Mouse (Mus musculus) kidney, postnatal 36 days (tissue): Measurements from ENCODE around the gene Ccr8.

Experiments
- DNase-seq, 2 experiments: peaks; one replicate each; pipeline ENCODE4 v3.0.0; 2021 to 2022; ENCODE audit warnings: mixed read lengths in 2 of 2

Gene Ccr8

GRCm38 (mm10) chr9:120091696-120092238, at the start of gene Ccr8:
TSS of gene Ccr8 (plus strand) at chr9:120092114.
- DNase-seq: no peak

GRCm38 (mm10) chr9:120043115-120043514, 48.8 kb upstream of the Ccr8 start:
- no peak for DNase-seq

GRCm38 (mm10) chr9:120048495-120048894, 43.4 kb upstream of the Ccr8 start:
- DNase-seq: no peak

GRCm38 (mm10) chr9:120049407-120049806, 42.5 kb upstream of the Ccr8 start:
- no peak for DNase-seq

GRCm38 (mm10) chr9:120054545-120055277, 37.2 kb upstream of the Ccr8 start:
- no peak for DNase-seq

GRCm38 (mm10) chr9:120056201-120056600, 35.7 kb upstream of the Ccr8 start:
- no peak for DNase-seq

DNA sequence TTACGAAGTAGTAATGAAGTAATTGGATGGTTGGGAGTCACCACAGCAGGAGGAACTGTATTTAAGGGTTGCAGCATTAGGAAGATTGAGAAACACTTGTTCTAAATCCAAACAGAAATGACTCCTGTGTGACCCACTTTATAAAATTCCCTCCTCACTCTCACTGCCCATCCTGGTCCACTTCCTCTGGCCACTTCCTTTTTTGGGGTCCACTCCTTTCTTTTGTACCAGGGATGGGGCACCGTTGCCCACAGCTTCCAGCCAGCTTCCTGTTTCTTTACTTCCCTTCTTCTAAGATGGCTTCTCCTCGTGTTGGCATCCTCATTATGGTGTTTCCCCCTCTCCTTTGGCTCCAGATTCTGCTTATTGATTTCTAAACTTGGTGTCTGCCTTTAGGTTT, 33.2 kb upstream of the Ccr8 start:
- DNase-seq: no peak

- DNase-seq: no peak
These were observed 27.6 kb upstream of the Ccr8 start for GRCm38 (mm10) chr9:120064317-120064716.

DNA sequence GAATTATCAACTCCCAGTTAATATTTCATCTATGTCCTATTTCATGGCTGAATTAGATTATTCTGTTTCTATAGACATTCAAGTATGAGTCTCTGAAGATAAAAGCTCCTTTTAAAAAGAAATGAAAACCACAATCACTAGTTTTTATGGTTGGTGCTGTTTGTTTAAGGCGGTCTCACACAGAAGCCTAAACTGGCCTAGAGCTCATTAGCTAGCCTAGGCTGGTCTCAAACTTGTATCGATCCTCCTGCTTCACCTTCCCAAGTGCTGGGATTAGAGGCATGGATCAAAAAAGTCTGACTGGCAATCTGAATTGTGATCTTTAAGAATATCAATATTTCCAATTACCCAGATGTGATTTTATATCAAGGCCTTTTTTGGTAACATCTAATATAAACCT, 24.3 kb upstream of the Ccr8 start:
- no peak for DNase-seq

DNA sequence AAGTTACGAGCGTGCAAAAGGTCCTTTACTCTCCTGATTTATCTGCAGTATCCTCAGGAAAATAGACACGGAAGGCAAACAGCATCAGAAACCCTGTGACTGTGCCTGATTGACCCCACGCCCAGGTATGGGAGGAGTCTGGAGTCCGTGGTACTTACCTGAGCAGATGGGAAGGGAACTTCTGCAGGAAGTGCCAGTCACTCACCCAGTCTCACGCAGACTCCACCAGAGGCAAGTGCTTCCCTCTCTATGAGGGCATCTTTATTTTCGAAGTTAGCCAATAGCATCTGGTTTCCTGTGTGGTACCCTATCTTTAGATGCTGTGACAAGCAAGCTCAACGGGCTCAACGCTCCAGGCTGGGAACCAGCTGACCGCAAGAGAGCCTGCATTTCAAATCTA, 23.9 kb upstream of the Ccr8 start:
- peak; percentile 4 to 10 for DNase-seq

- no peak for DNase-seq
These were observed 22.1 kb upstream of the Ccr8 start, which contains the start of gene Cx3cr1 for GRCm38 (mm10) chr9:120069779-120070178. TSS of gene Cx3cr1 (minus strand) at chr9:120069879.

DNA sequence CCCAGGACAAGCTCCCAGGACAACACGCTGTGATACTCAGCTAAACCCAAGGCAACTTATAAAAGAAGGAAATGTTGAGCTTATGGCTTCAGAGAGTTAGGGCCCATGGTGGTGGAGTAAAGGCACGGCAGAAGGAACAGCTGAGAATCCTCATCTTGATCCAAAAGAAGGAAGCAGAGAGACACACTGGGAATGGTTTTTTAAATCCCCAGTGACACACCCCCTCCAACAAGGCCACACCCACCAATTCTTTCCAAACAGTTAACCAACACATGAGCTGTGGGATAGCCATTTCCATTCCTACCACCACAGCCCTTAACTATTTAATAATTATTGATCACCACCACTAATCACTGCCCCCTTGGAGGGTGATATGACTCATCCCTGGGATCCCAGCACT, 20.7 kb upstream of the Ccr8 start:
- no peak for DNase-seq

DNA sequence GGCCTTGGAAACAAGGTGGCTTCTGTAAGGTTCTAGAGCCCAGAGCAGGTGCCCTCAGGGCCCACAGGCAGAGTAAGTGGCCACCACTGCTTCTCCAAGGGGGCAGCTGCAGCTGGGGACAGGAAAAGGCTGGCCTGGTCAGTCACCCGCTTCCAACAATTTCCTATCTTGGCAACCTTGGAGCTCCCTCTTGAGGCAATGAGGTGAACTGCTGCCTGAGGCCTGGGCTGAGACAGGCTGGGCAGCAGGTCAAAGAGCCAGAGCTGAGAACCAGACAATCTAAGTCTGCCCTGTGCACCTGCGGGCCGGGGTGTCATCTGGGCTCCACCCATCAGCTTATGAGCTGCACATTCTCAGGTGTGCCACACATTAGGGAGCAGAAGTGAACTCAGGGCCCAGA, 18.7 kb upstream of the Ccr8 start:
- peak; percentile 71 to 88 for DNase-seq

DNA sequence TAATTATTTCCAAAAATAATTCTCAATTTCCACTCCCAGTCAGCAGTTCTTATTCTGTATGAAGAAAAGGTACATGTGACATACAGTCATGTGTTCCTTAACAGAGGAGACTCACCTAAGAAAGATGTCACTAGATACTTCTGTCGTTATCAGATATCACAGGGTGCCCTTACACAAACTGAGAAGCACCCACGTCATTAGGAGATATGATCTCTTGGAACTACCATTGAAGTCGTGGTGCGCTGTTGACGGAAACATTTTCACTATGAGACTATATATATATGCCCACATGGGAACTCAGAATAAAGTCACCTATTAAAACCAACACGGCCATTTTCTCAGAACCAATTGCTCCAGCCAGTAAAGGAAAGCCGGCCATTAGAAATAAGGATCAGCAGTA, 17.4 kb upstream of the Ccr8 start:
- no peak for DNase-seq

DNA sequence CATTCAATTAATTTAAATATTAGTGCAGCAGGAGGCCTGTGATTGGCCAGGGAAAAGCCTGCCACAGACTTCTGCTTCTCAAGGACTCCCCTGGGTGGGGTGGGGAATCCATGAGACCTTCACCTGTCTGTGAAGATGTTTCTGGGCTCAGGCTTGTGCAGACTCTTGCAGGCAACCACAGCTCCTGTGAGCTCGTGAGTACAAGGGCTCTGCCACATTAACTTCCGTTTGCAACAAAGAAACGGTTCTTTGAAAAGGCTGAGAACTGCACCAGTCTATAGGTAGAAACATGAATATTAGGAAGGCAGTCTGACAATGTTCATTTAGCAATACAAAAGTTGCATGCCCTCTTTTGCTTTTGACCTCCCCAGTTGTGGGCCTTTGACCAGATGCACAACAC, 13.7 kb upstream of the Ccr8 start:
- no peak for DNase-seq

DNA sequence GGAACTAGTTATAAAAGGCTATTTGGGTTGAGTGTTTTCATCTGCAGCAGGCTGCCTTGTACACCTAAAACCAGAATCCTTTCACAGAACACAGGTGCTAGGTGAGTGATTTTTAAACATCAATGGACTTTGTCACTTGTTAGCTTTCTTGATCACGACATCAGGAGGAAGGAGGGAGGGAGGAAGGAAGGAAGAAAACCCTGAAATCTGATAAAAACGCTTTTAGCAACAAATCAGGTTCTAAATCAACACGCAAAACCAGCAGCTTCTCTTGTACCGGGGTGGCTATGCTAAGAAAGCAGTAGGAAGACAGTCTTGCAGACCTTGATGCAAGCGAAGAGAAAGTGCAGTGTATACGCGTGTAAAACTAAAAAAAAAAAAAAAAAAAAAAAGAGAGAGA, 12.0 kb upstream of the Ccr8 start:
- no peak for DNase-seq

DNA sequence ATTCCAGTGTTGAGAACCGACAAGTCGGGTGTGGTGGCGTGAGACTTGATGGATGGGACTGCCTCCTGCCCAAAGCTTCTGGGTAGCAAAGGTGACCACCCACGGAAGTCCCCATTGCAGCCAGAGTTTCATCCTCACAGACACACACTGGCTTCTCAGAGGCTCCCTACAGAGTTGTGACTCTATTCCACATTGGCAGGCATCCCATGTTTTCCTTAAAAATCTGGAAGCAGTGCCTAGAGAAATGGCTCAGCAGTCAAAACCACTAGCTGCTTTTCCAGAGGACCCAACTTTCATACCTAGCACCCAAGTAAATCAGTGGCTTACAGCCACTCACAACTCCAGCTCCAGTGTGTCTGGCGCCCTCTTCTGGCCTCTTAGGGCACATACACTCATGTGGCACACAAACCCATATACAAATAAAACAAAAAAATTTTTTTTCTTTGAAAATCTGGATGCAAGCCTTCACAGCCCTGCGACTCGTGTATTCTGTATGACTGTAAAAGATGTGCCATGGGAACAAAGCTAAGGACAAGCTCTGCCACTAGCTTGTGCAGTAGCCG, 11.3 kb upstream of the Ccr8 start:
- DNase-seq: no peak

GRCm38 (mm10) chr9:120081247-120081646, 10.7 kb upstream of the Ccr8 start:
- peak in 1 of 2 experiments; percentile 12 for DNase-seq

DNA sequence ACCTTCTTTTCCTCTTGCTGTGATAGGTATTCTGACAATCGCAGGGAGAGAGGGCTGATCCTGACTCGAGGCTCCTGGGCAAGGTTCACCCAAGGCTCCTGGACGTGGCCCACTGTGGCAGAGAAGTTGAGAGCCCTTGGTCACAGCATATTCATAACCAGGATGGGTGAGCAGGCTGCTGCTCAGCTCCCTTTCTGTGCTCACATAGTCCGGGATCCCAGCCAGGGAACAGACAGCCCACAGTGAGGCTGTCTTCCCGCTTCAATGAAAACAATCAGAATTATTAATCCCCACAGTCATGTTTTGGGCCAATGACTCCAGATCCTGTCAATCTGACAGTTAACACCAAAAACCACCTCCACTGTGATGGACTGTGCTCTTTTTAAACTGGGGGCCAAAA, 9.9 kb upstream of the Ccr8 start:
- no peak for DNase-seq

- DNase-seq: no peak
These were observed 9.2 kb upstream of the Ccr8 start for GRCm38 (mm10) chr9:120082691-120083090.

GRCm38 (mm10) chr9:120083158-120083894, 8.6 kb upstream of the Ccr8 start:
- DNase-seq: no peak

GRCm38 (mm10) chr9:120084406-120084805, 7.5 kb upstream of the Ccr8 start:
- DNase-seq: no peak

- DNase-seq: no peak
These were observed 2.8 kb upstream of the Ccr8 start for GRCm38 (mm10) chr9:120089125-120089524.

DNA sequence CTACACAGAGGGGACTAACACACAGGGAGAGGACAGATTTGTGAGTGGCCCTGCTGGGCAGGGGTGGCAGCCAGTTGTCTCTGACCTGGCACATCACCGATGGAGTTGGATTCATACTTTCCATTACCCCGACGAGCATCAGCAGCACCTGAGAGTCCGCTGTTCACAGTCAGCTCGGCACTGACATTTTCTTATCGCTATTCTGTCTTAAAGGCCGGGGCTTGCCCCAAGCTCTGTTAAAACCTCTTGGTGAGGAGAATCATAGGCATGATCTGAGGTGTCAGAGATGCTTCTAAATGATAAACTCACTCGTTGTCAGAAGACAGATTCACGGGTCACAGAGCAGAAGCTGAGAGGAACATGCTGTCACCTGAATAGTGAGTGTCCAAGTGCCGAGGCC, 828 bp upstream of the Ccr8 start:
- DNase-seq: no peak
